In the genomic region with DNA sequence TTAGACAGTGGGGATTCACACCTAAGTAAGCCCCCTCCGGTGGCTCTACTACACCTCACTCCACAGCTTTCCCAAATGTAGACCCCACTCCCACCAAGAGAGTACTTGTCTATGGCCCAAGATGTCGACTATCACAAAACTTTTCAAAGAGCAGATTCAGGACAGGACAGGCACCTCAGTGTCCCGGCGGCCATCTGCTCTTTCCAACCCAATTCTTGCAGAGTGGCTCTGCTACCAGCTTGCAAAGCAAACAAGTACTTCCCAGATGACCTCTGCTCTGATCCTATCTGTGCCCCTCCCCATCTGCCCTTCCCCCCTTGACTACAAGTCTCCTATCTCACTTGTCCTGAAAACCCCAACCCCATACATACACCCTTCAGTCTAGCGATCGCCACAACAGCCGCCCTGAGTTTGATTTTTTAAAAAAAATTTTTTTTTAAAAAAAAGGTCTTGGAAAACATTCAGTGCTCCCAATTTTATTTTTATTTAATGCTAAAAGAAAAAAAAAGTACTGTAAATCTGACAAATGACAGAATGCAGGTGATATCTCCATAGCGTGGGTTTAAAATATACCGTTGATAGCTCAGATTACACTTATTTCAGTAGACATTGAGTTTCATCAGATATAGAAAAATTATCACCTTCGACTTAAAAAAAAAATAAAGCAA, we compare ENCODE assay signal across 8 mouse cellular contexts. TPM values are rescaled to one million over a fixed set of nuclear protein-coding genes. Genes with fewer than 3 reads are reported as not detected.
DNase-seq lines count a peak whose midpoint lies in the region; ATAC-seq and TF ChIP-seq lines count a peak whose summit lies in the region.

No protein-coding gene starts in this region.

- no peaks in the 10 kb centered on the region for H3K9me3 ChIP-seq in MEL (replicated peaks; ENCODE audit: insufficient read depth, low read length)
- H3K9me3 ChIP-seq in heart, embryonic 10.5 days, result no peaks in the 10 kb centered on the region
- H3K9me3 ChIP-seq in neural tube, embryonic 15.5 days (replicated peaks), result no peaks in the 10 kb centered on the region

- peaks cover 70% of the 10 kb centered on the region for H3K79me2 ChIP-seq in MEL (ENCODE audit: control insufficient read depth, insufficient read depth, low read length, poor library complexity)

- WGBS in heart, embryonic 10.5 days, result 25% methylated on average over 10 of the region's 10 CpGs
- 74% methylated on average over 10 of the region's 10 CpGs for WGBS in neural tube, embryonic 15.5 days

- peak; percentile 25 for DNase-seq in adrenal gland, postnatal 14 days
- no peak for DNase-seq in adrenal gland, postnatal 4 days (ENCODE audit: low spot score in 2 of 2)
- DNase-seq in MEL (ENCODE audit: low read depth, low spot score), result peak; percentile 32
- DNase-seq in heart, embryonic 10.5 days (ENCODE audit: low spot score), result no peak
- peak; percentile 38 to 64 for DNase-seq in kidney, postnatal 25 days
- no peak for DNase-seq in T-cell, adult 2 months (ENCODE audit: low spot score)
- DNase-seq in ovary, postnatal 14 days (ENCODE audit: low spot score), result no peak

- no peaks in the 10 kb centered on the region for H3K27me3 ChIP-seq in MEL (ENCODE audit: control insufficient read depth in 1 of 2, insufficient read depth in 2 of 2, low read length in 2 of 2)
- H3K27me3 ChIP-seq in heart, embryonic 10.5 days (ENCODE audit: insufficient read depth, poor library complexity, severe bottlenecking), result no peaks in the 10 kb centered on the region
- H3K27me3 ChIP-seq in neural tube, embryonic 15.5 days (replicated peaks), result no peaks in the 10 kb centered on the region

- no peak for TF ChIP-seq RAD21 in MEL (IDR thresholded peaks at IDR 0.05; ENCODE audit: low read depth, low read length)

- no peak for TF ChIP-seq CTCF in MEL (IDR thresholded peaks at IDR 0.05 in 2 of 3, conservative IDR thresholded peaks at IDR 0.05 in 1 of 3; ENCODE audit: control insufficient read depth in 1 of 3, insufficient read depth in 1 of 3, low read depth in 2 of 3, low read length in 3 of 3, poor library complexity in 1 of 3, severe bottlenecking in 1 of 3)

- ATAC-seq in neural tube, embryonic 15.5 days (ENCODE audit: low FRiP score), result no peak

- H3K27ac ChIP-seq in MEL (ENCODE audit: control insufficient read depth, low read depth, low read length), result peak overlapping the region; percentile 51
- H3K27ac ChIP-seq in heart, embryonic 10.5 days, result peak overlapping the region; percentile 86
- no peak overlapping the region for H3K27ac ChIP-seq in neural tube, embryonic 15.5 days (replicated peaks)

- peaks cover 9 to 26% of the 10 kb centered on the region in 2 experiments; a peak in 3 of 4 replicates for H3K4me1 ChIP-seq in MEL (ENCODE audit: control insufficient read depth in 1 of 2, insufficient read depth in 2 of 2, low read length in 2 of 2)
- peaks cover 59% of the 10 kb centered on the region for H3K4me1 ChIP-seq in heart, embryonic 10.5 days
- peaks cover 80% of the 10 kb centered on the region for H3K4me1 ChIP-seq in neural tube, embryonic 15.5 days

- TF ChIP-seq EP300 in MEL (IDR thresholded peaks at IDR 0.05; ENCODE audit: low read depth in 1 of 2, low read length in 2 of 2), result no peak; a peak in 1 of 4 replicates

- peak overlapping the region; percentile 90 to 97 for H3K4me3 ChIP-seq in MEL (ENCODE audit: control insufficient read depth in 1 of 2, insufficient read depth in 1 of 2, low read depth in 2 of 2, low read length in 2 of 2)
- H3K4me3 ChIP-seq in heart, embryonic 10.5 days, result peak overlapping the region; percentile 100
- peak overlapping the region; percentile 94 for H3K4me3 ChIP-seq in neural tube, embryonic 15.5 days (replicated peaks)

- H3K4me2 ChIP-seq in neural tube, embryonic 15.5 days, result peak overlapping the region; percentile 98

- H3K36me3 ChIP-seq in MEL (ENCODE audit: control insufficient read depth in 1 of 2, insufficient read depth in 2 of 2, low read length in 2 of 2), result peaks cover 19 to 36% of the 10 kb centered on the region in 2 experiments
- peaks cover 32% of the 10 kb centered on the region for H3K36me3 ChIP-seq in heart, embryonic 10.5 days
- H3K36me3 ChIP-seq in neural tube, embryonic 15.5 days, result peaks cover 8% of the 10 kb centered on the region; the same call in 1 of the 2 replicates

- peak overlapping the region; percentile 88 for H3K9ac ChIP-seq in MEL (ENCODE audit: control insufficient read depth, low read depth, low read length, poor library complexity, severe bottlenecking)
- no peak overlapping the region for H3K9ac ChIP-seq in neural tube, embryonic 15.5 days (replicated peaks)

- no peak for TF ChIP-seq POLR2A in MEL (IDR thresholded peaks at IDR 0.05; ENCODE audit: control insufficient read depth in 1 of 2, insufficient read depth in 1 of 2, low read depth in 1 of 2, low read length in 2 of 2, poor library complexity in 1 of 2)

TF ChIP-seq in MEL, 35 proteins besides CTCF, POLR2A, EP300 and RAD21:
- TF ChIP-seq RCOR1 (IDR thresholded peaks at IDR 0.05; ENCODE audit: low read depth, low read length) (no peak), ZKSCAN1 (IDR thresholded peaks at IDR 0.05; ENCODE audit: low read depth, low read length) (no peak), NELFE (IDR thresholded peaks at IDR 0.05; ENCODE audit: low read depth, low read length) (no peak), TAL1 (IDR thresholded peaks at IDR 0.05; ENCODE audit: low read length) (no peak), GABPA (IDR thresholded peaks at IDR 0.05; ENCODE audit: low read depth, low read length) (no peak), CHD1 (IDR thresholded peaks at IDR 0.05; ENCODE audit: low read depth, low read length) (peak; percentile 96), SIN3A (IDR thresholded peaks at IDR 0.05; ENCODE audit: low read length) (peak; percentile 21; the same call in 1 of the 2 replicates), TBP (IDR thresholded peaks at IDR 0.05; ENCODE audit: low read depth, low read length) (no peak), ETS1 (IDR thresholded peaks at IDR 0.05; ENCODE audit: low read depth, low read length) (peak; percentile 27; the same call in 1 of the 2 replicates), MAX (IDR thresholded peaks at IDR 0.05; ENCODE audit: low read length) (no peak), UBTF (IDR thresholded peaks at IDR 0.05; ENCODE audit: borderline replicate concordance, insufficient read depth, low read depth, low read length) (no peak), TCF12 (IDR thresholded peaks at IDR 0.05; ENCODE audit: low read depth, low read length) (no peak)

RNA-seq across cellular contexts. Expression of gene Irf2bp2, which starts 5.8 kb away (rescaled TPM):
- total RNA-seq in adrenal gland, postnatal 14 days (2021), result 97.2 and 105 TPM in 2 replicates
- total RNA-seq in adrenal gland, postnatal 4 days (2021), result 100 to 1,000 TPM; 115 to 119 TPM
- total RNA-seq in MEL (2012; rRNA removed), result 30.4 and 37.2 TPM in 2 replicates
- 10 to 100 TPM in 1 of 2 experiments, not detected in 1; 17.1 TPM for polyA plus RNA-seq in MEL (2012; ENCODE audit: insufficient read depth in 1 of 2, insufficient read length in 2 of 2, low read depth in 1 of 2, low replicate concordance in 2 of 2, missing spikeins in 1 of 2)
- 4.6 and 6.5 TPM in 2 replicates for polyA plus RNA-seq in heart, embryonic 10.5 days (2016; fragmentation: Nextera tagmentation; extraction: Ambion mirVana)
- 9.8 and 10.4 TPM in 2 replicates for polyA plus RNA-seq in neural tube, embryonic 15.5 days (2015; fragmentation: Nextera tagmentation; extraction: Ambion mirVana)

Comparison
In these comparisons a context has a peak if more than half of its experiments do, and no peak if none do; other contexts are left out.
1. DNase-seq: peak in adrenal gland, postnatal 14 days (single experiment), MEL (single experiment) and kidney, postnatal 25 days (2 of 2); none in adrenal gland, postnatal 4 days (0 of 2), heart, embryonic 10.5 days (single experiment), T-cell, adult 2 months (single experiment) and ovary, postnatal 14 days (single experiment).
2. Peak in every context shown above with its lines, with median percentiles within 50 percentile points of each other: H3K4me3 ChIP-seq.